Mouse (Mus musculus) hindbrain, embryonic 12.5 days (tissue): ENCODE results near the gene Hist1h2bf. TPM values are rescaled to one million over a fixed set of nuclear protein-coding genes. Genes with fewer than 3 reads are reported as not detected.
"Not testable (repeated sequence)": the region's sequence is repeated elsewhere in the genome, so short reads cannot be mapped to it uniquely, and the experiment has no call there.

Experiments used
- ATAC-seq: fragments of 200-750 bp; cut with Nextera tagmentation; 2 replicates; pipeline ENCODE4 v1.8.0; 2017; ENCODE audit warnings: moderate TSS enrichment; ENCODE audit not compliant: low FRiP score
- H3K27ac ChIP-seq: fragments of 300-500 bp; sonication (generic); 2 replicates; pipeline ENCODE4 v1.5.1; 2016; ENCODE audit warnings: mild to moderate bottlenecking
- H3K27me3 ChIP-seq: fragments of 300-500 bp; sonication (generic); 2 replicates; pipeline ENCODE4 v1.6.1; 2016; ENCODE audit warnings: mild to moderate bottlenecking
- H3K36me3 ChIP-seq: fragments of 300-500 bp; sonication (generic); 2 replicates; pipeline ENCODE4 v1.6.1; 2016; ENCODE audit warnings: mild to moderate bottlenecking
- H3K4me1 ChIP-seq: fragments of 300-500 bp; sonication (generic); 2 replicates; pipeline ENCODE4 v1.6.1; 2016
- H3K4me2 ChIP-seq: fragments of 300-500 bp; sonication (generic); replicated peaks from 2 replicates; pipeline ENCODE4 v1.6.1; 2016; ENCODE audit warnings: mild to moderate bottlenecking
- H3K4me3 ChIP-seq: fragments of 300-500 bp; sonication (generic); 2 replicates; pipeline ENCODE4 v1.5.1; 2016; ENCODE audit warnings: mild to moderate bottlenecking
- H3K9ac ChIP-seq: fragments of 300-500 bp; sonication (generic); 2 replicates; pipeline ENCODE4 v1.6.1; 2016; ENCODE audit warnings: mild to moderate bottlenecking, moderate library complexity
- H3K9me3 ChIP-seq: fragments of 300-500 bp; sonication (generic); replicated peaks from 2 replicates; pipeline ENCODE4 v1.6.1; 2016; ENCODE audit warnings: mild to moderate bottlenecking
- WGBS: fragments of 180-500 bp; shearing (Covaris S2); methylation state at CpG from one replicate; pipeline ENCODE4 v1.1.7; 2016; 5-methylcytosine and 5-hydroxymethylcytosine counted together
- polyA plus RNA-seq: library from polyadenylated mRNA; unstranded; fragments of >200 nt; fragmentation: Nextera tagmentation; extraction: Ambion mirVana; gene quantifications from 2 replicates; pipeline ENCODE4 v1.2.1, GENCODE M21; 2016

The Hist1h2bf gene
- polyA plus RNA-seq, 1 experiment from 2014 or later = 7.2 TPM

DNA sequence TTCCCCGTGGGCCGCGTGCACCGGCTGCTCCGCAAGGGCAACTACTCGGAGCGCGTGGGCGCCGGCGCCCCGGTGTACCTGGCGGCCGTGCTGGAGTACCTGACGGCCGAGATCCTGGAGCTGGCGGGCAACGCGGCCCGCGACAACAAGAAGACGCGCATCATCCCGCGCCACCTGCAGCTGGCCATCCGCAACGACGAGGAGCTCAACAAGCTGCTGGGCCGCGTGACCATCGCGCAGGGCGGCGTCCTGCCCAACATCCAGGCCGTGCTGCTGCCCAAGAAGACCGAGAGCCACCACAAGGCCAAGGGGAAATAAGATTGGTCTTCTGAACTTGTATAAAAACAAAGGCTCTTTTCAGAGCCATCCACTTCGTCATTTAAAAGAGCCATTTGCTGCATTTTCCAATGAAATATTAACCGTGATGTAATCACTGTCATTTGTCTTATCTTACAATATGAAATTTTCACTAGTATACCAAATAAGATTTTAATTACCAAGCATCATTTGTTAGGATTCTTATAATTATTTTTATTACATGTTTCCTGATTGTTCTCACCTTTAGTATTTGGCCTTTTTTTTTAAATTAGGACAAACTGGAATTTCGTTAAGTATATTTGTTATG lies 662 bp upstream of the Hist1h2bf start:
- Histone ChIP-seq H3K27ac (peak overlapping the region; percentile 87), H3K4me3 (peak overlapping the region; percentile 25), H3K4me1 (peaks cover 34% of the 10 kb centered on the region), H3K4me2 (peak overlapping the region; percentile 81)
- H3K27me3 ChIP-seq, H3K9ac ChIP-seq, H3K36me3 ChIP-seq, H3K9me3 ChIP-seq: not testable (repeated sequence)
- ATAC-seq = peak; percentile 8
- WGBS = 0% methylated on average over 12 of the region's 39 CpGs

GRCm38 (mm10) chr13:23573034-23573897 lies 730 bp downstream of the Hist1h2bf start:
- WGBS = 10% methylated on average over 20 of the region's 20 CpGs
- not testable (repeated sequence) for H3K9me3 ChIP-seq, ATAC-seq, H3K36me3 ChIP-seq, H3K27me3 ChIP-seq
- H3K4me2 ChIP-seq = peak overlapping the region; percentile 81
- H3K27ac ChIP-seq = peak overlapping the region; percentile 84
- peak overlapping the region; percentile 51 for H3K9ac ChIP-seq
- H3K4me3 ChIP-seq = peak overlapping the region; percentile 45
- H3K4me1 ChIP-seq = peaks cover 34% of the 10 kb centered on the region

DNA sequence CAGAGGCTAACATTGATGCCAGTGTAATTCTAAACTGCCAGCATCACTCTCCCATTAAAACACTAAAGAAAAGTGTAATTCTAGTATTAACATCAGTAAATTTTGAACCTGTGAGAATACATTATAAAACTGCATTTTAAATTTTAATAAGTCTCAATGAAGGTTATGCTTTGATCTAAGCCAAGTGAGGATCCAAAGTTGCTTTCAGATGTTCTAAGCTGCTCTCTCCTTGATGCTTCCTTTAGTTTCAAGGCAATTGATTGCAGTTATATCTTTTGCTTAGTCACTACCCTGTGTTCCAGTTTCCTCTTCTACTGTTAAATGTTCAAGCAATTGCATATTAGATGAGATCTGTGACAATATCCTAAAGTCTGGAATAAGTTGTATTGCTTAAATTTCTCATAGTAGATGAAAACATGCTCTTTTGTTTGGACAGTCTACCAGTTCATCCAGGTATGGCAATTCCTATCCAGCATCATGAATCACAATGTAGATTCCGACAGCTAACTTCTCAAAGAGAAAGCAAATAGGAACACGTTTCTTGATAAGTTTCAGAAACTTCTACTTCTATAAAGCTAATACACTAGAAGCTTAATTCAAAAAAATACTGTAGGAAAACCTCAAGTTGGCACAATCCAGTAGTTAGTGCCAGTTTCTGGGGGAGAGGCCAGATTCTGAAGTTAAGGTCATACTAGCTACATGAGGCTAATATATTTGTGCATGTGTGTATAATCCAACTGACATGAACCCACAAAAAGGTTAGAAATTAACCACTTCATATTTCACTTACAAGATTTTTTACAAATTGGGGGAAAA lies 1.6 kb downstream of the Hist1h2bf start:
- Histone ChIP-seq H3K4me2 (peak overlapping the region; percentile 81), H3K4me3 (peak overlapping the region; percentile 45), H3K36me3 (no peaks in the 10 kb centered on the region), H3K4me1 (peaks cover 34% of the 10 kb centered on the region), H3K27ac (peak overlapping the region; percentile 96), H3K27me3 (no peaks in the 10 kb centered on the region), H3K9ac (peak overlapping the region; percentile 71), H3K9me3 (no peaks in the 10 kb centered on the region)
- no peak for ATAC-seq
- WGBS = 44% methylated on average over 2 of the region's 2 CpGs

DNA sequence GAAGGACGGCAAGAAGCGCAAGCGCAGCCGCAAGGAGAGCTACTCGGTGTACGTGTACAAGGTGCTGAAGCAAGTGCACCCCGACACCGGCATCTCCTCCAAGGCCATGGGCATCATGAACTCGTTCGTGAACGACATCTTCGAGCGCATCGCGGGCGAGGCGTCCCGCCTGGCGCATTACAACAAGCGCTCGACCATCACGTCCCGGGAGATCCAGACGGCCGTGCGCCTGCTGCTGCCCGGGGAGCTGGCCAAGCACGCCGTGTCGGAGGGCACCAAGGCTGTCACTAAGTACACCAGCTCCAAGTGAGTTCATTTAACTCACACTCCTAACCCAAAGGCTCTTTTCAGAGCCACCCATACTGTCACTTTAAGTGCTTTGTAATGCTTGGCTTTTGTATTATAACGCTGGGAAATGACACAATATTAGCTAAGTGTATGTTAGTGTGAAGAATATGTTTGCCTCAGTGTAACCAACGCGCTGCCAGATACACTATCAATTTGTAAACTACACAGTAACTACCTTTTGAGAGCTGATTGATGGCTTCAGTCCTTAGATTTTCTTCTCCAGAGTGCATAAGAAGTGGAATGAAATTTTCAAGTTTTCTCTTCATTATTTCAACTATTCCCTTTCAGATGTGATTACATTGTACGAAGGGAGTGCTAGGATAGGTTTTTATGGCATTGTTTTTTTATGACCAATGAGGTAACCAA lies 2.3 kb downstream of the Hist1h2bf start:
- not testable (repeated sequence) for H3K27me3 ChIP-seq, H3K36me3 ChIP-seq, H3K9me3 ChIP-seq, ATAC-seq
- H3K4me1 ChIP-seq = peaks cover 26% of the 10 kb centered on the region
- peak overlapping the region; percentile 45 for H3K4me3 ChIP-seq
- whole genome bisulfite sequencing = under 1% methylated on average over 17 of the region's 34 CpGs
- H3K27ac ChIP-seq = peak overlapping the region; percentile 96
- H3K9ac ChIP-seq = peak overlapping the region; percentile 71
- peak overlapping the region; percentile 81 for H3K4me2 ChIP-seq

DNA sequence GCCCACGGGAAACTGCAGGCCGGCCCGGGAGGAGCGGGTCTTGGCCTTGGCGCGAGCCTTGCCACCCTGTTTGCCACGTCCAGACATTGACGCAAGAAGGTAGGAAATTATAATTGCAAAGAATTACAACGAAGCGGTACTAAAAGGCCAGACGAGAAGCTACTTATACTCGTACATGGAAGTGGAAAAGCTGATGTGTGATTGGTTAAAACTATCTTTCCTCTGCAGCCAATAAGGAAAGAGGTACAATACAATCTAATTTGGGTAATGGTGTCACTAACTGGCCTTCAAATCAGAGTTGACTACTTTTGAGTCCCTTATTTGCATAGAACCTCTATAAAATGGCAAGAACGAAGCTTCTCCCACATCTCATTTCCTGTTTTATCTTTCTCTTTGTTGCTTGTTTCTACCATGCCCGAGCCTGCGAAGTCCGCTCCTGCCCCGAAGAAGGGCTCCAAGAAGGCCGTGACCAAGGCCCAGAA lies 2.9 kb downstream of the Hist1h2bf start, which contains the start of the genes Hist1h2ae and Hist1h2bg:
Gene Hist1h2ae, minus strand, starts transcription at position 199 of the 482 bp plus-strand sequence.
Gene Hist1h2bg, plus strand, starts transcription at position 375 of the 482 bp plus-strand sequence.
- peak; percentile 93 for ATAC-seq
- peak within 1 kb of the TSS; percentile 71 for H3K9ac ChIP-seq
- WGBS = 0% methylated on average over 18 of the region's 18 CpGs

DNA sequence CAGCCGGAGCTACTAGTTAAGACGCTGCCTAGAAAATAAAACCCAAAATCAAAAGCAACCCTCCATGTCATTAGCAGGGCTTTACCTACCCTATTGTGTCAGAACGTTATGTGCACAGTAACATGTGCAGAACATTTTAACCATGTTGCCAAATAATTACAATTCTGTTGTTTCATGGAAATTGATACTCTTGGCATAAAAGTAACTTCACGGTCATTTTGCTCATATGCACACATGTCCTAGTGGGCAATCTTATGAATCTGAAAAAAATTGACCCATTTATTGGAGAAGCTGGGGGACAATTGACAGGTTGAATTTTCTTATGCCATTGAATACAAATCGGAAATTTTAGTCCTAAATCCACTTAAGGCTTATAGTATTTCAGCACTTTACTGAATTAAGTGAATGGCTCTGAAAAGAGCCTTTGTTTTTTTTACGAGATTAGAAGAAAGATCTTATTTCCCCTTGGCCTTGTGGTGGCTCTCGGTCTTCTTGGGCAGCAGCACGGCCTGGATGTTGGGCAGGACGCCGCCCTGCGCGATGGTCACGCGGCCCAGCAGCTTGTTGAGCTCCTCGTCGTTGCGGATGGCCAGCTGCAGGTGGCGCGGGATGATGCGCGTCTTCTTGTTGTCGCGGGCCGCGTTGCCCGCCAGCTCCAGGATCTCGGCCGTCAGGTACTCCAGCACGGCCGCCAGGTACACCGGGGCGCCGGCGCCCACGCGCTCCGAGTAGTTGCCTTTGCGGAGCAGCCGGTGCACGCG lies 3.6 kb downstream of the Hist1h2bf start:
- H3K27me3 ChIP-seq, H3K9me3 ChIP-seq, H3K36me3 ChIP-seq: not testable (repeated sequence)
- Histone ChIP-seq H3K27ac (peak overlapping the region; percentile 96), H3K4me3 (peak overlapping the region; percentile 45), H3K9ac (peak overlapping the region; percentile 47), H3K4me2 (peak overlapping the region; percentile 81), H3K4me1 (peaks cover 19% of the 10 kb centered on the region)
- ATAC-seq = peak; percentile 7; the same call in 1 of the 2 replicates
- WGBS = 2% methylated on average over 22 of the region's 41 CpGs

More for the DNA sequence above, 2.9 kb downstream of the Hist1h2bf start, which contains the start of the genes Hist1h2ae and Hist1h2bg:
- Histone ChIP-seq H3K36me3 (no peaks in the 10 kb centered on the region), H3K9me3 (no peaks in the 10 kb centered on the region), H3K4me1 (peaks cover 21% of the 10 kb centered on the region), H3K27ac (peak within 1 kb of the TSS; percentile 96), H3K27me3 (no peaks in the 10 kb centered on the region), H3K4me3 (peak within 1 kb of the TSS; percentile 45), H3K4me2 (peak within 1 kb of the TSS; percentile 81)

- Histone ChIP-seq H3K9me3 (no peaks in the 10 kb centered on the region), H3K27ac (no peak overlapping the region), H3K9ac (no peak overlapping the region), H3K4me1 (no peaks in the 10 kb centered on the region), H3K36me3 (no peaks in the 10 kb centered on the region), H3K4me2 (no peak overlapping the region), H3K27me3 (no peaks in the 10 kb centered on the region), H3K4me3 (no peak overlapping the region)
- 99% methylated on average over 2 of the region's 2 CpGs for WGBS
- ATAC-seq = no peak
Observed at GRCm38 (mm10) chr13:23564482-23564881, 9.5 kb downstream of the Hist1h2bf start.

DNA sequence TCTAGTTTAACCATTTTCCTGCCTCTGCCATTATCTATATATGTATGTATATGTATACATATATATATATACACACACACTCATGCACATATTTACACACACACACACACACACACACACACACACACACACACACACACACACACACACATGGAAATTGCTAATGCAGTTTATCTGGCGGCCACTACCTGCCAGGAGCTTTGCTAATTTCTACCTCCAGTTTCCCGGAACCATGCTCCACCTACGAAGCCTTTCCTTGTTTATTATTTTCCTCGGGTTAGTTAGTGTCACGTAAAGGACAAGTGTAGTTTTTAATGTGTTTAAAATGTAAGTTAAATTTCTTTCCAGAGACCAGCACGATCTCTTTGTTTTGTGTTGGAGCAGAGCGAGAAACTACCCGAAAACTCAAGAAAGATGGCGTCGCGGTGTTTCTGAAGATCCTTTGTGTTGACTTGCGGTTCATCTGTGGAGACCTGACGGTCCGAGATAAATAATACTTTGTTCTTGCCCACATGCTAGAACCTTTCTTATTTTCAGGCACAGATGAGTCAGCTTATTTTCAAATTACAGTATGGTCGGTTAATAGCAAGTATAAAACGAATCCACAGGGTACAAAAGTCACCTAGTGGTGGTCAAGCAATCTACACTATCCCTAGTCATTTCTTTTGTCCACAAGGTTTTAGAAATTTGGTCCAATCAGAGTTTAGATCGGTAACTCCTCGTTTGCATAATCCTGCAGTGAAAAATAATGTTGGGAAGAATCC lies 11.1 kb downstream of the Hist1h2bf start:
- H3K9me3 ChIP-seq = no peaks in the 10 kb centered on the region
- no peaks in the 10 kb centered on the region for H3K36me3 ChIP-seq
- H3K27me3 ChIP-seq = no peaks in the 10 kb centered on the region
- H3K9ac ChIP-seq = peak overlapping the region; percentile 53
- peak overlapping the region; percentile 85 for H3K4me2 ChIP-seq
- peak; percentile 46 for ATAC-seq
- no peaks in the 10 kb centered on the region for H3K4me1 ChIP-seq
- H3K4me3 ChIP-seq = peak overlapping the region; percentile 42
- peak overlapping the region; percentile 98 for H3K27ac ChIP-seq
- WGBS = 4% methylated on average over 18 of the region's 18 CpGs

DNA sequence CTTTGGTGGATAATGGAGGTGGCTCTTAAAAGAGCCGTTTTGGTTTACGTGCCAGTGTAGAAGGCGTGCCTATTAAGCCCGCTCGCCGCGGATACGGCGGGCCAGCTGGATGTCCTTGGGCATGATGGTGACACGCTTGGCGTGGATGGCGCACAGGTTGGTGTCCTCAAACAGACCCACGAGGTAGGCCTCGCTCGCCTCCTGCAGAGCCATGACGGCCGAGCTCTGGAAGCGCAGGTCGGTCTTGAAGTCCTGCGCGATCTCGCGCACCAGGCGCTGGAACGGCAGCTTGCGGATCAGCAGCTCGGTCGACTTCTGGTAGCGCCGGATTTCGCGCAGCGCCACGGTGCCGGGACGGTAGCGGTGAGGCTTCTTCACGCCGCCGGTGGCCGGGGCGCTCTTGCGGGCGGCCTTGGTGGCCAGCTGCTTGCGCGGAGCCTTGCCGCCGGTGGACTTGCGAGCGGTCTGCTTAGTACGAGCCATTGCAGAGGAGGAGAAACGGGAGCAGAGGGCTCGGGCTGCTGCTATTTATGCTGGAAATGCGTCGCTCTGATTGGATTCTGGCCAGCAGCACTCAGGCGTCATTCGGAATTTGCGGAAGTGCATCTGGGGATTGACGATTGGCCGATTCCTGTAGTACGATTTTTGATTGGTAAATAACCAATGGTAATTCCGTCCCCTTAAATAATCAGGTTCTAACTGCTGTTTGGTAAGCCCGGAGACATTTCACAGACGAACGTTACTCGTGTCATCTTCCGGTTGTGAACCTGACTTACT lies 11.9 kb downstream of the Hist1h2bf start, which contains the start of gene Hist1h3e:
Gene Hist1h3e, minus strand, starts transcription at position 487 of the 777 bp plus-strand sequence.
- H3K9ac ChIP-seq = peak within 1 kb of the TSS; percentile 53
- H3K36me3 ChIP-seq, H3K4me1 ChIP-seq, H3K9me3 ChIP-seq, H3K27me3 ChIP-seq: not testable (repeated sequence)
- peak; percentile 98 for ATAC-seq
- peak within 1 kb of the TSS; percentile 42 for H3K4me3 ChIP-seq
- 0% methylated on average over 50 of the region's 67 CpGs for WGBS
- H3K4me2 ChIP-seq = peak within 1 kb of the TSS; percentile 85
- peak within 1 kb of the TSS; percentile 98 for H3K27ac ChIP-seq

- H3K36me3 ChIP-seq, H3K4me1 ChIP-seq, H3K27me3 ChIP-seq, H3K9me3 ChIP-seq, ATAC-seq: not testable (repeated sequence)
- H3K27ac ChIP-seq = peak overlapping the region; percentile 98
- H3K4me2 ChIP-seq = peak overlapping the region; percentile 85
- WGBS = 0% methylated on average over 2 of the region's 5 CpGs
- 0 out of 2 replicates have a peak overlapping the region, but pooled peaks have one; percentile 53 for H3K9ac ChIP-seq
- peak overlapping the region; percentile 42 for H3K4me3 ChIP-seq
Observed at GRCm38 (mm10) chr13:23561531-23561882, 12.5 kb downstream of the Hist1h2bf start.
